Mouse (Mus musculus): ENCODE measurements at regions not wholly inside any gene's neighbourhood (a gene's known extent, or its start where the extent isn't known, plus 50 kb on each side); places are given as distances from the start of the nearest gene placed in this dataset.
A peak's percentile ranks its signal among the peaks of the same experiment; 100 is the strongest.

DNA sequence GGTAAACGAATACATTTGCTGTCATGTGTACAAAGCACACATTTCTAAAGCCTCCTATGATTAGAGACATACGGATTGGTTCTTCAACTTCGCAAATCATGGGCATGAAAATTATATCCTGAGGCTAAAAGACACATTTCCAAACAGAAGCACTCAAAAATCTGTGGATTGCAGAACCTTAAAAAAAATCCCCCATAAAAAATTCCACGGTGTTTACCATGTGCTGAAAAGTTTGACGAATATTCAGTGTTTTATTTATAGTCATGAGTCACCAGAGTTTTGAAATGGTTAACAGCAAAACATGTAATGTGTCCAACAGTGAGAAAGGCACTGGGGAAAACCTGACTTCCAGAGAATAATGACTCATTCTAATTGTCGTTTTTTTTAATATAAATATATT lies 1214.9 kb upstream of the Cited2 start:
- Histone ChIP-seq H3K36me3 (ENCODE audit: control insufficient read depth, insufficient read depth, low read length) (no peaks in the 10 kb centered on the region), H3K27ac (ENCODE audit: low read depth, low read length) (no peak overlapping the region), H3K27me3 (replicated peaks; ENCODE audit: control insufficient read depth, insufficient read depth, low read length) (no peaks in the 10 kb centered on the region), H3K9me3 (ENCODE audit: control insufficient read depth, low read length) (no peaks in the 10 kb centered on the region), H3K4me3 (ENCODE audit: low read length) (no peak overlapping the region), H3K9ac (ENCODE audit: low read depth, low read length) (no peak overlapping the region), H3K4me2 (ENCODE audit: low read length) (no peak overlapping the region), H3K4me1 (ENCODE audit: control insufficient read depth, insufficient read depth, low read depth, low read length) (no peaks in the 10 kb centered on the region)
- 79% methylated on average over 6 of the region's 6 CpGs for WGBS
- ATAC-seq: no peak

DNA sequence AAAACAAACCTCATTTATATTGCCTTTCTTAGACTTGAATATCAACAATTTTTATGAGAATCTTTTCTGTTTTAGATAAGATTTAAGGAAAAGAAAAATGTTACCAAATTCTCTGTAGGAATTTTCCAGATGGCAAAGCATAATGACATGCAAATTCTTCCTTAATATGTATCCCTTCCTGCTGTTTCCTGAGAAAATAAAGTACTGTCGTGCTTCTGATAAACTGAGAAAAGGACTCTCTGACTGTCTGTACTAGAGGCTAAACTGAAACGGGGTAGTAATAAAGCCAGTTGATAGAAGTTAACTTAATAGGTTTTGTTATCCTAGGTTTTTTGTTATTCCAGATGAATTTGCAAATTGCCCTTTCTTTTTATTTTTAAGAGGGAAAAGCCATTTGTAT lies 1208.4 kb upstream of the Cited2 start:
- no peaks in the 10 kb centered on the region for H3K36me3 ChIP-seq (ENCODE audit: control insufficient read depth, insufficient read depth, low read length)
- no peaks in the 10 kb centered on the region for H3K4me1 ChIP-seq (ENCODE audit: control insufficient read depth, insufficient read depth, low read depth, low read length)
- no peak overlapping the region for H3K9ac ChIP-seq (ENCODE audit: low read depth, low read length)
- WGBS: 58% methylated on average over 2 of the region's 2 CpGs
- H3K4me3 ChIP-seq (ENCODE audit: low read length): no peak overlapping the region
- no peak overlapping the region for H3K4me2 ChIP-seq (ENCODE audit: low read length)
- H3K27me3 ChIP-seq (replicated peaks; ENCODE audit: control insufficient read depth, insufficient read depth, low read length): no peaks in the 10 kb centered on the region
- ATAC-seq: no peak
- no peak overlapping the region for H3K27ac ChIP-seq (ENCODE audit: low read depth, low read length)
- H3K9me3 ChIP-seq (ENCODE audit: control insufficient read depth, low read length): no peaks in the 10 kb centered on the region; the same call in 1 of the 2 replicates

DNA sequence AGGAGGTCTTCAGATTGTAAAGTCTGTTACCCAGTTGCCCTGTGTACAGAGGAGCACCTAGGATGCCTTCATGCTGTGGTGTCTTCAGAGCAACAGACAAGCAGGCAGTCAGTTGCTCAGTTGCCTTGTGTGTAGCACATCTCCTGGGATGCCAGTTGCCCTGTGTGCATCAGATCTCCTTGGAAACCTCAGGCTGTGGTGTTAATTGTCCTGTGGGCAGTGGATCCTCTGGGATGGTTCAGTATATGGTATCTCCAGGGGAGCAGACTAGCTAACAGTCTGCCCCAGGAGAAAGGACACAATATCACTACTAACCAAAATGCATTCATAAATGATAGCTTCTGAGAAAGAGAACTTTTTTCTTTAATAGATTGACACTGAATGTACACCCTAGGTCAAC lies 1201.1 kb upstream of the Cited2 start:
- no peak overlapping the region for H3K4me3 ChIP-seq (ENCODE audit: low read length)
- H3K9ac ChIP-seq (ENCODE audit: low read depth, low read length): no peak overlapping the region
- H3K27me3 ChIP-seq (replicated peaks; ENCODE audit: control insufficient read depth, insufficient read depth, low read length): no peaks in the 10 kb centered on the region
- H3K27ac ChIP-seq (ENCODE audit: low read depth, low read length): no peak overlapping the region
- H3K4me1 ChIP-seq (ENCODE audit: control insufficient read depth, insufficient read depth, low read depth, low read length): no peaks in the 10 kb centered on the region
- no peak for ATAC-seq
- no peak overlapping the region for H3K4me2 ChIP-seq (ENCODE audit: low read length)
- H3K9me3 ChIP-seq (ENCODE audit: control insufficient read depth, low read length): no peaks in the 10 kb centered on the region; the same call in 1 of the 2 replicates
- H3K36me3 ChIP-seq (ENCODE audit: control insufficient read depth, insufficient read depth, low read length): no peaks in the 10 kb centered on the region

DNA sequence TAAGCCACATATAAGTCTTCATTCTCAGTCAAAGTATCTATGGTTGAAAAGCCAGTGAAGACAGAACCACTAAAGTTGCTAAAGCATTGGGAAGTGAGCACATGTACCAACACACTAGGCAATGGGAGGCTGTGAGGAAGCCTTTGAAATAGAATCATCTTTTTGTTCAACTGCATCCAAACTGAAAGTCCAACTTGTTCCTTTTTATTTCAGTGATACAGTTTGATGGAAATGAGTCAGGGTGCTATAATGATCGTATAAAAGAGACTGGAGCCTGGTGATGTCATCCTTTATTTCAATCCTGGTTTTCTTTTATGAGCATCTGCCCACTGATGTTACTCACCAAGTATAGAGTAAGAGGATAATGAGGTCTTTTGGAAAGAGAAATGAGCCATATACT lies 1198.9 kb upstream of the Cited2 start:
- Histone ChIP-seq H3K4me3 (ENCODE audit: low read length) (no peak overlapping the region), H3K36me3 (ENCODE audit: control insufficient read depth, insufficient read depth, low read length) (no peaks in the 10 kb centered on the region), H3K27me3 (replicated peaks; ENCODE audit: control insufficient read depth, insufficient read depth, low read length) (no peaks in the 10 kb centered on the region), H3K4me2 (ENCODE audit: low read length) (no peak overlapping the region), H3K9ac (ENCODE audit: low read depth, low read length) (no peak overlapping the region), H3K27ac (ENCODE audit: low read depth, low read length) (no peak overlapping the region), H3K9me3 (ENCODE audit: control insufficient read depth, low read length) (no peaks in the 10 kb centered on the region), H3K4me1 (ENCODE audit: control insufficient read depth, insufficient read depth, low read depth, low read length) (no peaks in the 10 kb centered on the region)
- no peak for ATAC-seq
- 70% methylated on average over 1 of the region's 1 CpGs for WGBS

DNA sequence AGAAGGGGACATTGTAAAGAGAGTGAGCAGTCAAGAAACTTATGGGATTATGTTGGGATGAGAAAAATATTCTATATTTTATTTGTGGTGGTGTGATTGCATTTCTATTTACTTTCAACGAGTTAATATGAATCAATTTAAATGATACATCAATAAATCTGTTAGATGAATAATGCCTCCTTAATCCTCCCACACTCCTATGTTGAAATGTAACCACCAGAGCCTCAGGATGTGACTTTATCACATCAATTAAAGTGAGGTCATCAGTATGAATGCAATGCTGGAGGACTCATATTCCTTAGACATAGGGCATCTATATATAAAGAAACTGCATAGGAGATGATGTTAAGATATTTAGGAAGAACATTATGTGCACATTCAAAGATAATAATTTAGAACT lies 1195.3 kb upstream of the Cited2 start:
- no peaks in the 10 kb centered on the region for H3K9me3 ChIP-seq (ENCODE audit: control insufficient read depth, low read length)
- H3K4me3 ChIP-seq (ENCODE audit: low read length): no peak overlapping the region
- no peak overlapping the region for H3K9ac ChIP-seq (ENCODE audit: low read depth, low read length)
- H3K36me3 ChIP-seq (ENCODE audit: control insufficient read depth, insufficient read depth, low read length): no peaks in the 10 kb centered on the region
- H3K4me1 ChIP-seq (ENCODE audit: control insufficient read depth, insufficient read depth, low read depth, low read length): no peaks in the 10 kb centered on the region
- H3K4me2 ChIP-seq (ENCODE audit: low read length): no peak overlapping the region
- no peak for ATAC-seq
- H3K27me3 ChIP-seq (replicated peaks; ENCODE audit: control insufficient read depth, insufficient read depth, low read length): no peaks in the 10 kb centered on the region
- 72% methylated on average over 1 of the region's 1 CpGs for WGBS
- H3K27ac ChIP-seq (ENCODE audit: low read depth, low read length): no peak overlapping the region

DNA sequence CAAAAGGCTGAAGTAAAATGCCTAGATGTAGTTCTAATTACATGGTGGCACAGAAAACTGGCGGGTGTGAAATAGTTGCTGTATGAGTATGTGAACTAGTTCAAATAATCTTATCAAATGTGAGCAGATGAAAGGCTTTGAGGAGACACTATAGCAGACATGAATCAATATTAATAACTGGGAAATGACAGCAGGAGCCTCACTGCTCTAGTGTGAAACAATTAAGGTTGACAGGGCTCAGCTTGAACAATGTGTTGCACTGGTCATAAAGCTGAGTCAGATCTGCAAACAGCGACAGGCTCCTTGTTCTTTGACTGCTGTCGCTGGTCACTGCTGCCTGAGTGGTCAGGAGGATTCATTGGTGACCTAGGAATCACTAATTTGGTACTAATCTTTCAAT lies 1185.4 kb upstream of the Cited2 start:
- WGBS: 50% methylated on average over 3 of the region's 3 CpGs
- Histone ChIP-seq H3K9me3 (ENCODE audit: control insufficient read depth, low read length) (no peaks in the 10 kb centered on the region), H3K4me1 (ENCODE audit: control insufficient read depth, insufficient read depth, low read depth, low read length) (no peaks in the 10 kb centered on the region), H3K27me3 (replicated peaks; ENCODE audit: control insufficient read depth, insufficient read depth, low read length) (no peaks in the 10 kb centered on the region), H3K4me3 (ENCODE audit: low read length) (no peak overlapping the region), H3K4me2 (ENCODE audit: low read length) (no peak overlapping the region), H3K27ac (ENCODE audit: low read depth, low read length) (no peak overlapping the region), H3K36me3 (ENCODE audit: control insufficient read depth, insufficient read depth, low read length) (no peaks in the 10 kb centered on the region), H3K9ac (ENCODE audit: low read depth, low read length) (no peak overlapping the region)
- ATAC-seq: 0 out of 2 replicates have a peak, but pooled peaks have one; percentile 34

DNA sequence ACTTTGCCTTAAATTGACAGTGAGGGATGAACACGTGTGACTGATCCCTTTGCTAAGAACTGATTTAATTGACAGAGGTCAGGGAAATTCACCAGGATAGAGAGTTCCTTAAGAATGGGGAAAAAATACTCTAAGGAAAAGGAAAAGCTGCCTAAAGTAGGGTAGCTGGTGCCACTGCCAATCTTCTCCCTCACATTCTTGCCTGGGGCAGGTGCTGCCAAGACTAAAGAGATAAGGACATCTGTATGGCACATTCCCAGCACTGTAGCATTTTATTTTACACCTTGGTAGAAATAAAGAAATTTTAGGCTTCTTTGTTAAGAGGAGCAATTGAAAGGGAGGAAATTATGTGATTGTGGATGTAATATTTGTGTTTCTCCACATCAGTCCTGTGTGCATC lies 1184.6 kb upstream of the Cited2 start:
- WGBS: 42% methylated on average over 1 of the region's 1 CpGs
- ATAC-seq: no peak

DNA sequence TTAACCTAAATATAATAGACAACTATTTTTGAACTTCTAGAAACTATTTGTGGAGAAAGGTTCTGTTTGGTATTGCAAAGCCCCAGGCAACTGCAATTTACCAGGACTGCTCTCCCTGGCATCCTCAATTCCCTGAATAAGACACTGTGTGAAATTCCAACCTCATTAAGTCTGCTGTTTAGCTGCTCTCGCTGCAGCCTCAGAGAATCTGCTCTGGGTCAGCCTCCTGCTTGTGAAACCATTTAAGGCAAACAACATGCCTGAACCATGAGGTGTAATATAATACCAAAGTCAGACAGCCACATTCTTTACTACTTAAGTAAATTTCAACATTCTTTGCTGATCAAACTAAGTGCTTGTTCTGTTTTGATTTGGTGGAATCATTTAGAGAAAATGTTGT lies 1177.6 kb upstream of the Cited2 start:
- no peaks in the 10 kb centered on the region for H3K4me1 ChIP-seq (ENCODE audit: control insufficient read depth, insufficient read depth, low read depth, low read length)
- H3K4me3 ChIP-seq (ENCODE audit: low read length): no peak overlapping the region
- no peaks in the 10 kb centered on the region for H3K36me3 ChIP-seq (ENCODE audit: control insufficient read depth, insufficient read depth, low read length)
- no peak overlapping the region for H3K27ac ChIP-seq (ENCODE audit: low read depth, low read length)
- H3K4me2 ChIP-seq (ENCODE audit: low read length): no peak overlapping the region
- H3K27me3 ChIP-seq (replicated peaks; ENCODE audit: control insufficient read depth, insufficient read depth, low read length): no peaks in the 10 kb centered on the region
- no peak overlapping the region for H3K9ac ChIP-seq (ENCODE audit: low read depth, low read length)
- ATAC-seq: no peak
- no peaks in the 10 kb centered on the region for H3K9me3 ChIP-seq (ENCODE audit: control insufficient read depth, low read length)
- WGBS: 6% methylated on average over 1 of the region's 1 CpGs

More for the DNA sequence above, 1184.6 kb upstream of the Cited2 start:
- no peaks in the 10 kb centered on the region for H3K4me1 ChIP-seq (ENCODE audit: control insufficient read depth, insufficient read depth, low read depth, low read length)
- H3K9me3 ChIP-seq (ENCODE audit: control insufficient read depth, low read length): no peaks in the 10 kb centered on the region
- H3K4me2 ChIP-seq (ENCODE audit: low read length): no peak overlapping the region
- H3K27ac ChIP-seq (ENCODE audit: low read depth, low read length): no peak overlapping the region
- H3K4me3 ChIP-seq (ENCODE audit: low read length): no peak overlapping the region
- H3K27me3 ChIP-seq (replicated peaks; ENCODE audit: control insufficient read depth, insufficient read depth, low read length): no peaks in the 10 kb centered on the region
- no peak overlapping the region for H3K9ac ChIP-seq (ENCODE audit: low read depth, low read length)
- H3K36me3 ChIP-seq (ENCODE audit: control insufficient read depth, insufficient read depth, low read length): no peaks in the 10 kb centered on the region

DNA sequence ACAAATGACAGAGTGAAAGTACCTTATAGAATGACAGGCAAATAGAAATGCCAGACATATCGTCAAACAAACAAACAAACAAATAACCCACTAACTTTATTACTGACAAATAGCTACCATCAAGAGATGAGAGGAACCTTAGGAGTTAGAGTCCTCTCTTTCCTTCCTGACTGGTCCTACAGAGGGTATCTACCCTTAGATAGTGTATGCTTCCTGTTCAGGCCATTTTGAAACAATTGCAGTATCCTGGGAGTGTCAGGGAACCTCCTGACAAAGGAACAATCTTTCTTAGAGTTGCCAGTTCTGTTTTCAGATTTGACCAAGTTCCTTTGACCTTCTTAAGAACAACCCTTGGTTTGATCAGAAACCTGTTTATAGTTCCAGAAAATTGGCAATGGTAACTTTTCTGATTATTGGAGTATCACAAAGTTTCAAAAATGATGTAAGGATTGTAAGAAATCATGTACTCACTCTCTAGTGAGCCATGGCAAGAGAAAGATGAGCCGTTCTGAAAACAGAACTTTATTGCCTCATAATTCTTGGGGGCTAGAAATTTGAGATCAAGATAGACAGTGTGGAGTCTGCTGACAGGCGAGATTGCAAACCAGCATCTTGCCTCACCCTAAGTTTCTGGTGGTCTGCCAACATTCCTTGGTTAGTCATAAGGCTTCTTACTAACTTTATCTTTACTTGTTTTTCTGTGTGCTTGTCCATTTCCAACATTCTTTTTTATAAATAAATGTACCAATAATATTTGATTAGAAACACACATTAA lies 1170.0 kb upstream of the Cited2 start:
- no peak overlapping the region for H3K4me2 ChIP-seq (ENCODE audit: low read length)
- H3K9me3 ChIP-seq (ENCODE audit: control insufficient read depth, low read length): no peaks in the 10 kb centered on the region
- no peaks in the 10 kb centered on the region for H3K4me1 ChIP-seq (ENCODE audit: control insufficient read depth, insufficient read depth, low read depth, low read length)
- no peak overlapping the region for H3K9ac ChIP-seq (ENCODE audit: low read depth, low read length)
- ATAC-seq: no peak
- WGBS: 87% methylated on average over 3 of the region's 3 CpGs
- H3K27me3 ChIP-seq (replicated peaks; ENCODE audit: control insufficient read depth, insufficient read depth, low read length): no peaks in the 10 kb centered on the region
- H3K36me3 ChIP-seq (ENCODE audit: control insufficient read depth, insufficient read depth, low read length): no peaks in the 10 kb centered on the region
- H3K4me3 ChIP-seq (ENCODE audit: low read length): no peak overlapping the region
- no peak overlapping the region for H3K27ac ChIP-seq (ENCODE audit: low read depth, low read length)

Measured in hindbrain, embryonic 16.5 days (tissue).